Comparison of ENCODE assay signal across 14 mouse cellular contexts in the genomic region with DNA sequence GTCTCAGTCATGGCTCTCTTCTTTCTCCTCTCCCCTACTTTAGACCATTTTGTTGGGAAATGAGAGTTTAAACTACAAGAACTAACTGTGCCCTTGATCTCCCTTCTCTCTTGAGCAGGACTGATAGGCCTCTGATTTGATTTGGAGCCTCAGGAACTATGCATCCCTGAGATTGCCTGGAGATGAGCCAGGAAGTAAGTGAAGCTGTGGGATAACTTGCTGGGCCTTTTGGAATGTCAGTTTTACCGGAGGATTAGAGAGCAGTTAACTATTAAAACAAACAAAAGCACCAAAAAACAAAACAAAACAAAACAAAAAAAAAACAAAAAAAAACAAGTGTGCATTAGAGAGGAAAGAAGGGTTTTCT. TPM values are rescaled to one million over a fixed set of nuclear protein-coding genes. Genes with fewer than 3 reads are reported as not detected.
DNase-seq lines count a peak whose midpoint lies in the region; ATAC-seq and TF ChIP-seq lines count a peak whose summit lies in the region.
"Had no signal": no experiment of that assay in that cellular context is flagged by ENCODE, and none has a peak within 500 bp of the region (broad histone marks: within the 10 kb centered on the region; RNA-seq: fewer than 3 reads in every experiment).

No protein-coding gene starts in this region.

- H3K27me3 ChIP-seq in heart, embryonic 11.5 days (ENCODE audit: control insufficient read depth, insufficient read depth, low read length), result no peaks in the 10 kb centered on the region; the same call in 1 of the 2 replicates
- H3K27me3 ChIP-seq in kidney, adult 2 months (replicated peaks; ENCODE audit: control insufficient read depth, insufficient read depth, low read length), result no peaks in the 10 kb centered on the region
- H3K27me3 ChIP-seq in lung, embryonic 15.5 days, result no peaks in the 10 kb centered on the region
- H3K27me3 ChIP-seq in forebrain, embryonic 12.5 days, result no peaks in the 10 kb centered on the region

- peaks cover 11% of the 10 kb centered on the region for H3K4me1 ChIP-seq in heart, embryonic 11.5 days (ENCODE audit: control insufficient read depth, insufficient read depth, low read length)
- H3K4me1 ChIP-seq in kidney, adult 2 months (ENCODE audit: control insufficient read depth, insufficient read depth, low read length), result peaks cover 2% of the 10 kb centered on the region; the same call in 1 of the 2 replicates
- H3K4me1 ChIP-seq in lung, embryonic 15.5 days, result peaks cover 36% of the 10 kb centered on the region
- H3K4me1 ChIP-seq in forebrain, embryonic 12.5 days, result 0 out of 2 replicates have a peak, but pooled peaks cover 8% of the 10 kb centered on the region

- no peak for TF ChIP-seq CTCF in kidney, adult 2 months (conservative IDR thresholded peaks at IDR 0.05; ENCODE audit: insufficient read depth, insufficient read length, low read depth, low read length)

- 42% methylated on average over 1 of the region's 1 CpGs for WGBS in heart, embryonic 11.5 days (ENCODE audit: insufficient replicate concordance)
- 11% methylated on average over 1 of the region's 1 CpGs for whole genome bisulfite sequencing in kidney, adult 2 months
- 10% methylated on average over 1 of the region's 1 CpGs for WGBS in lung, embryonic 15.5 days
- WGBS in forebrain, embryonic 12.5 days, result 71% methylated on average over 1 of the region's 1 CpGs

- no peaks in the 10 kb centered on the region for H3K36me3 ChIP-seq in heart, embryonic 11.5 days (ENCODE audit: control insufficient read depth, insufficient read depth, low read length)
- no peaks in the 10 kb centered on the region for H3K36me3 ChIP-seq in kidney, adult 2 months (ENCODE audit: control insufficient read depth, insufficient read depth, low read length)
- H3K36me3 ChIP-seq in lung, embryonic 15.5 days, result no peaks in the 10 kb centered on the region
- no peaks in the 10 kb centered on the region for H3K36me3 ChIP-seq in forebrain, embryonic 12.5 days (replicated peaks)

- no peak overlapping the region for H3K4me2 ChIP-seq in heart, embryonic 11.5 days
- no peak overlapping the region for H3K4me2 ChIP-seq in lung, embryonic 15.5 days
- no peak overlapping the region for H3K4me2 ChIP-seq in forebrain, embryonic 12.5 days

- no peak overlapping the region for H3K4me3 ChIP-seq in heart, embryonic 11.5 days (ENCODE audit: low read depth, low read length)
- H3K4me3 ChIP-seq in kidney, adult 2 months (ENCODE audit: insufficient read depth, low read depth, low read length), result no peak overlapping the region
- no peak overlapping the region for H3K4me3 ChIP-seq in lung, embryonic 15.5 days
- no peak overlapping the region for H3K4me3 ChIP-seq in forebrain, embryonic 12.5 days (replicated peaks)

- H3K27ac ChIP-seq in heart, embryonic 11.5 days (ENCODE audit: low read depth, low read length), result peak overlapping the region; percentile 4
- peak overlapping the region; percentile 55; the same call in 1 of the 2 replicates for H3K27ac ChIP-seq in kidney, adult 2 months (ENCODE audit: insufficient read depth, low read depth, low read length)
- peak overlapping the region; percentile 47; the same call in 1 of the 2 replicates for H3K27ac ChIP-seq in lung, embryonic 15.5 days
- H3K27ac ChIP-seq in forebrain, embryonic 12.5 days, result no peak overlapping the region

- TF ChIP-seq POLR2A in kidney, adult 2 months (IDR thresholded peaks at IDR 0.05; ENCODE audit: low read depth, low read length), result no peak

- ATAC-seq in heart, embryonic 11.5 days (replicated peaks; ENCODE audit: insufficient number of reproducible peaks, low FRiP score, low TSS enrichment), result no peak
- no peak for ATAC-seq in lung, embryonic 15.5 days (ENCODE audit: borderline replicate concordance, extremely low read depth, low FRiP score, low TSS enrichment)
- ATAC-seq in forebrain, embryonic 12.5 days (ENCODE audit: low FRiP score), result no peak
- ATAC-seq: forebrain, postnatal 0 days; hindbrain, embryonic 16.5 days had no signal

- H3K9ac ChIP-seq in heart, embryonic 11.5 days (ENCODE audit: low read depth, low read length), result no peak overlapping the region
- H3K9ac ChIP-seq in lung, embryonic 15.5 days, result no peak overlapping the region
- H3K9ac ChIP-seq in forebrain, embryonic 12.5 days, result no peak overlapping the region
- H3K9ac ChIP-seq: forebrain, postnatal 0 days had no signal

- no peaks in the 10 kb centered on the region for H3K9me3 ChIP-seq in heart, embryonic 11.5 days (replicated peaks; ENCODE audit: control insufficient read depth, low read length)
- H3K9me3 ChIP-seq in lung, embryonic 15.5 days, result no peaks in the 10 kb centered on the region
- no peaks in the 10 kb centered on the region for H3K9me3 ChIP-seq in forebrain, embryonic 12.5 days

- no peak for DNase-seq in heart, postnatal 4 days
- no peak for DNase-seq in kidney, adult 2 months
- no peak for DNase-seq in kidney, adult 8-10 months
- DNase-seq in lung, adult 18-20 months, result no peak
- DNase-seq in yolk sac, embryonic 10.5 days (ENCODE audit: low spot score), result peak; percentile 14
- DNase-seq: cerebellum, adult 18-20 months; cerebellum, postnatal 36 days; forebrain, postnatal 0 days; right cerebral cortex, adult 18-20 months; thymus, postnatal 4 days had no signal

RNA-seq across cellular contexts. Expression of a gene that starts 54.5 kb away (rescaled TPM):
- 11.2 and 12.0 TPM in 2 replicates for polyA plus RNA-seq in heart, embryonic 11.5 days (2014; fragmentation: Nextera tagmentation; extraction: Ambion mirVana)
- 10 to 100 TPM; 13.3 to 15.6 TPM for total RNA-seq in heart, postnatal 4 days (2021)
- 7.8 and 7.9 TPM in 2 replicates for polyA plus RNA-seq in kidney, adult 2 months (2012; rRNA removed)
- 7.2 and 7.7 TPM in 2 replicates for polyA plus RNA-seq in lung, embryonic 15.5 days (2015; fragmentation: Nextera tagmentation; extraction: Ambion mirVana)
- 2.6 and 3.1 TPM in 2 replicates for polyA plus RNA-seq in forebrain, embryonic 12.5 days (2016; fragmentation: Nextera tagmentation; extraction: Ambion mirVana)
